Mouse (Mus musculus): ENCODE results near the gene Mb. TPM values are rescaled to one million over a fixed set of nuclear protein-coding genes. Genes with fewer than 3 reads are reported as not detected.

Gene Mb
- polyA plus RNA-seq, 1 experiment from 2014 or later = 0.56 TPM

DNA sequence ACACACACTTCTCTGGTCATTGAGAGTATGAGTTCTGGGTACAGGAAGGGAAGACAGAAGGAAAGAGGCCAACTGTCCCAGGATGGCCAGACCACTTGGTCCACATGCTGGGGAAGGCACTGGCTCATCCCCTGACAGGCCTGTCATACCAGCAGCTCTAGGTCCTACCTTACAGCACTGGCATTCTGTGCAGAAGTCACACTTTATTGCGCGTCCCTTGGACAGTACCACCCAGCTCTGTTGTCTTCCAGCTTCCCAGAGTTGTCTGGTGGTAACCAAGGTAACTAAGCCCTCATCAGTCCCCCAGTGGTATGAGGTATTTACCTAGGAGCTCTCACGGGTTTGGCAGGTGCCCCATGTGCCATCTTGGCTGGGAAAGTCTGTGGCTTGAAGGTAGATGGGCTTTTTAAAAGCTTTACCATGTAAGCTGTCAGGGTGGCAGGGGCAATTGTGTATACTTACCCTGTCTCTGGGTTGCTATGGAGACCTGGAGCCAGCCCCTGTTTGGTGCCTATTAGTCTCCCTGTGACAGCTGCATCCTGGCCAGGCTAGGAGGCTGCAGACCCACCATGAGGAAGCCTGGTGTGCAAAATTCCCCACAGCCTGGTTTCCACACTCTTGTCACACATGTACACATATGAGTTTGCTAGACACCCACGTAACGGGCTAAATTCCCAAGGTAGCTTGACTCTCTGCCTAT, 24.4 kb downstream of the Mb start:
- no peaks in the 10 kb centered on the region for H3K36me3 ChIP-seq (ENCODE audit: control insufficient read depth, insufficient read depth, low read length)
- ATAC-seq = no peak
- H3K4me2 ChIP-seq (ENCODE audit: low read depth, low read length) = no peak overlapping the region
- H3K9me3 ChIP-seq (ENCODE audit: control insufficient read depth, low read length) = no peaks in the 10 kb centered on the region
- H3K9ac ChIP-seq (ENCODE audit: low read depth, low read length) = no peak overlapping the region
- WGBS = 54% methylated on average over 5 of the region's 5 CpGs
- H3K27me3 ChIP-seq (replicated peaks; ENCODE audit: control insufficient read depth, insufficient read depth, low read length) = no peaks in the 10 kb centered on the region
- H3K4me3 ChIP-seq (ENCODE audit: low read length) = no peak overlapping the region
- no peaks in the 10 kb centered on the region for H3K4me1 ChIP-seq (ENCODE audit: control insufficient read depth, insufficient read depth, low read length)
- no peak overlapping the region for H3K27ac ChIP-seq (ENCODE audit: low read length)

GRCm38 (mm10) chr15:77022401-77022957, 28.0 kb downstream of the Mb start:
- no peaks in the 10 kb centered on the region for H3K27me3 ChIP-seq (replicated peaks; ENCODE audit: control insufficient read depth, insufficient read depth, low read length)
- H3K4me3 ChIP-seq (ENCODE audit: low read length) = no peak overlapping the region
- no peaks in the 10 kb centered on the region for H3K36me3 ChIP-seq (ENCODE audit: control insufficient read depth, insufficient read depth, low read length)
- H3K9ac ChIP-seq (ENCODE audit: low read depth, low read length) = no peak overlapping the region
- no peaks in the 10 kb centered on the region for H3K9me3 ChIP-seq (ENCODE audit: control insufficient read depth, low read length)
- H3K4me2 ChIP-seq (ENCODE audit: low read depth, low read length) = no peak overlapping the region
- no peaks in the 10 kb centered on the region for H3K4me1 ChIP-seq (ENCODE audit: control insufficient read depth, insufficient read depth, low read length)
- no peak overlapping the region for H3K27ac ChIP-seq (ENCODE audit: low read length)
- no peak for ATAC-seq
- WGBS = 79% methylated on average over 5 of the region's 5 CpGs

DNA sequence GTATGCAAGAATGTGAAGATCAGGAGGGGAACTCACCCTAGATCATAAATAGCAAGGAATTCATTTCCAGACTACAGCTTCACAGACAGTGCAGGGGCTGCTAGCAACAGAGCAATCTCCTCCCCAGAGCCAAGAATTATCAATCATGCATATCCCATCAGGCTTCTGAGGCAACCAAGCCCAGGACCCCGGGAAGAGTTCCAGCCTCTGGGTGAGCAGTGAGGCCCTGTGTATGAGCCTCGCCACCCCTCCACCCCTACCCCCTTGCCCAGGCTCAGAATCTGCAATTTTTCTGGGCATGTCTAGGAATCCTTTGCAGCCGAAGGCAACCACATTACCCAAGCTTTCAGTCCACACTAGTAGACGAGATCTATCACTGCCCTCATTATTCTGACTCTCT, 28.6 kb downstream of the Mb start:
- no peaks in the 10 kb centered on the region for H3K4me1 ChIP-seq (ENCODE audit: control insufficient read depth, insufficient read depth, low read length)
- H3K27ac ChIP-seq (ENCODE audit: low read length) = no peak overlapping the region
- H3K4me3 ChIP-seq (ENCODE audit: low read length) = no peak overlapping the region
- no peak for ATAC-seq
- H3K36me3 ChIP-seq (ENCODE audit: control insufficient read depth, insufficient read depth, low read length) = no peaks in the 10 kb centered on the region
- H3K27me3 ChIP-seq (replicated peaks; ENCODE audit: control insufficient read depth, insufficient read depth, low read length) = no peaks in the 10 kb centered on the region
- H3K9me3 ChIP-seq (ENCODE audit: control insufficient read depth, low read length) = no peaks in the 10 kb centered on the region
- no peak overlapping the region for H3K4me2 ChIP-seq (ENCODE audit: low read depth, low read length)
- 67% methylated on average over 4 of the region's 4 CpGs for WGBS
- no peak overlapping the region for H3K9ac ChIP-seq (ENCODE audit: low read depth, low read length)

- ATAC-seq = no peak
- Histone ChIP-seq H3K9me3 (ENCODE audit: control insufficient read depth, low read length) (no peaks in the 10 kb centered on the region), H3K36me3 (ENCODE audit: control insufficient read depth, insufficient read depth, low read length) (no peaks in the 10 kb centered on the region), H3K4me2 (ENCODE audit: low read depth, low read length) (no peak overlapping the region), H3K4me1 (ENCODE audit: control insufficient read depth, insufficient read depth, low read length) (no peaks in the 10 kb centered on the region), H3K9ac (ENCODE audit: low read depth, low read length) (no peak overlapping the region), H3K4me3 (ENCODE audit: low read length) (no peak overlapping the region), H3K27me3 (replicated peaks; ENCODE audit: control insufficient read depth, insufficient read depth, low read length) (no peaks in the 10 kb centered on the region), H3K27ac (ENCODE audit: low read length) (no peak overlapping the region)
- WGBS = 97% methylated on average over 3 of the region's 3 CpGs
These were observed 29.4 kb downstream of the Mb start for GRCm38 (mm10) chr15:77021056-77021455.

DNA sequence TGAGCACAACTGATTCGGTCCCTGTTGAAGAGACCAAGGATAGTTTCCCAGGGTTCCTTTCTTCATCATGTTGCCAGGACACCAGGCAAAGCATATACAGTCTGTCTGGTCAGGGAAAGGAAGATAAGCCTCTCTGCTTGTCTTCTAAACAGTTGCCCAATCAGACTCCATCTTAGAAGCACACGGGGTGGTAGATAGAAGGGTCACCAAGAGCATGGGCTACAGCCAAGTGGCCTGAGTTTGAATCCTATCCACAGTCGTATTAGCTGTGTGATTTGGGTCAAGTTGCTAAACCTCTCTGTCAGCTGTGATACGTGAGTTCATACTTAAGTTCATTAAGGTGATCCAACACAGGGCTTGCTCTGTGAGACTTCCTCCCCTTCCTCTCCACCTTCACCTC, 30.3 kb downstream of the Mb start:
- WGBS = 90% methylated on average over 4 of the region's 4 CpGs
- H3K4me3 ChIP-seq (ENCODE audit: low read length) = no peak overlapping the region
- H3K27me3 ChIP-seq (replicated peaks; ENCODE audit: control insufficient read depth, insufficient read depth, low read length) = no peaks in the 10 kb centered on the region
- no peaks in the 10 kb centered on the region for H3K36me3 ChIP-seq (ENCODE audit: control insufficient read depth, insufficient read depth, low read length)
- H3K9ac ChIP-seq (ENCODE audit: low read depth, low read length) = no peak overlapping the region
- no peaks in the 10 kb centered on the region for H3K9me3 ChIP-seq (ENCODE audit: control insufficient read depth, low read length)
- ATAC-seq = no peak
- no peaks in the 10 kb centered on the region for H3K4me1 ChIP-seq (ENCODE audit: control insufficient read depth, insufficient read depth, low read length)
- no peak overlapping the region for H3K4me2 ChIP-seq (ENCODE audit: low read depth, low read length)
- H3K27ac ChIP-seq (ENCODE audit: low read length) = no peak overlapping the region

- Histone ChIP-seq H3K27ac (ENCODE audit: low read length) (no peak overlapping the region), H3K4me1 (ENCODE audit: control insufficient read depth, insufficient read depth, low read length) (peaks cover 3% of the 10 kb centered on the region; the same call in 1 of the 2 replicates), H3K9ac (ENCODE audit: low read depth, low read length) (no peak overlapping the region), H3K9me3 (ENCODE audit: control insufficient read depth, low read length) (no peaks in the 10 kb centered on the region), H3K4me3 (ENCODE audit: low read length) (no peak overlapping the region), H3K27me3 (replicated peaks; ENCODE audit: control insufficient read depth, insufficient read depth, low read length) (no peaks in the 10 kb centered on the region), H3K36me3 (ENCODE audit: control insufficient read depth, insufficient read depth, low read length) (no peaks in the 10 kb centered on the region), H3K4me2 (ENCODE audit: low read depth, low read length) (no peak overlapping the region)
- 73% methylated on average over 7 of the region's 7 CpGs for WGBS
- peak; percentile 22; the same call in 1 of the 2 replicates for ATAC-seq
These were observed 30.9 kb downstream of the Mb start for GRCm38 (mm10) chr15:77019533-77019932.

GRCm38 (mm10) chr15:77018740-77019340, 31.6 kb downstream of the Mb start:
- no peaks in the 10 kb centered on the region for H3K36me3 ChIP-seq (ENCODE audit: control insufficient read depth, insufficient read depth, low read length)
- WGBS = 57% methylated on average over 6 of the region's 6 CpGs
- no peak overlapping the region for H3K4me2 ChIP-seq (ENCODE audit: low read depth, low read length)
- no peak overlapping the region for H3K27ac ChIP-seq (ENCODE audit: low read length)
- H3K9ac ChIP-seq (ENCODE audit: low read depth, low read length) = no peak overlapping the region
- no peaks in the 10 kb centered on the region for H3K9me3 ChIP-seq (ENCODE audit: control insufficient read depth, low read length)
- H3K4me1 ChIP-seq (ENCODE audit: control insufficient read depth, insufficient read depth, low read length) = peaks cover 8% of the 10 kb centered on the region; the same call in 1 of the 2 replicates
- no peak overlapping the region for H3K4me3 ChIP-seq (ENCODE audit: low read length)
- H3K27me3 ChIP-seq (replicated peaks; ENCODE audit: control insufficient read depth, insufficient read depth, low read length) = no peaks in the 10 kb centered on the region
- ATAC-seq = peak; percentile 45; the same call in 1 of the 2 replicates

DNA sequence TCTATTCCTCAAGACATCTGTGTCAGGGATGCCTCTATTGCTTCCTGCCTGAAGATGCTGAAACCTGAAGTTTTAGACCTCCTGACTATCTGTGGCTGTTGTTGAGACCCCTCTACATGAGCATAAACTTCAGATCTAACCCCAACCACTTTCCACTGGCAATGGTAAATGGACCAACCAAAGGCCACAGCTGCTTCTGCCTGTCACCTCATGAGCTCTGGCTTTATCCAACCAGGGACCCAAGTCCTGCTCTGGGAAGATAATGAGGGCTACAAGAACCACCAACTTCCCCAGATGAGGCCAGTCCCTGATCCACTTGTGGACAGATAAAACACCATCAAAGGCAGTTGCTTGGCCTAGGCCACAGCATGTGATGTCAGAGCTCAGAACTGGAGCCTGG, 32.6 kb downstream of the Mb start:
- ATAC-seq = no peak
- Histone ChIP-seq H3K4me1 (ENCODE audit: control insufficient read depth, insufficient read depth, low read length) (peaks cover 11% of the 10 kb centered on the region; the same call in 1 of the 2 replicates), H3K4me3 (ENCODE audit: low read length) (no peak overlapping the region), H3K27me3 (replicated peaks; ENCODE audit: control insufficient read depth, insufficient read depth, low read length) (no peaks in the 10 kb centered on the region), H3K9ac (ENCODE audit: low read depth, low read length) (no peak overlapping the region), H3K9me3 (ENCODE audit: control insufficient read depth, low read length) (no peaks in the 10 kb centered on the region), H3K36me3 (ENCODE audit: control insufficient read depth, insufficient read depth, low read length) (no peaks in the 10 kb centered on the region), H3K4me2 (ENCODE audit: low read depth, low read length) (no peak overlapping the region), H3K27ac (ENCODE audit: low read length) (no peak overlapping the region)

- no peak for ATAC-seq
- no peak overlapping the region for H3K4me3 ChIP-seq (ENCODE audit: low read length)
- 93% methylated on average over 6 of the region's 6 CpGs for WGBS
- peaks cover 11% of the 10 kb centered on the region; the same call in 1 of the 2 replicates for H3K4me1 ChIP-seq (ENCODE audit: control insufficient read depth, insufficient read depth, low read length)
- no peak overlapping the region for H3K4me2 ChIP-seq (ENCODE audit: low read depth, low read length)
- H3K27me3 ChIP-seq (replicated peaks; ENCODE audit: control insufficient read depth, insufficient read depth, low read length) = no peaks in the 10 kb centered on the region
- H3K9me3 ChIP-seq (ENCODE audit: control insufficient read depth, low read length) = no peaks in the 10 kb centered on the region
- H3K9ac ChIP-seq (ENCODE audit: low read depth, low read length) = no peak overlapping the region
- no peak overlapping the region for H3K27ac ChIP-seq (ENCODE audit: low read length)
- no peaks in the 10 kb centered on the region for H3K36me3 ChIP-seq (ENCODE audit: control insufficient read depth, insufficient read depth, low read length)
These were observed 34.0 kb downstream of the Mb start for GRCm38 (mm10) chr15:77016509-77016908.

Data from intestine, embryonic 16.5 days (tissue).